Mouse (Mus musculus) intestine, embryonic 16.5 days (tissue): ENCODE results near the gene Tcp10c. TPM values are rescaled to one million over a fixed set of nuclear protein-coding genes. Genes with fewer than 3 reads are reported as not detected.
"Not testable (repeated sequence)": the region's sequence is repeated elsewhere in the genome, so short reads cannot be mapped to it uniquely, and the experiment has no call there.

ENCODE experiments used
- ATAC-seq: fragments of 200-750 bp; cut with Nextera tagmentation; 2 replicates; pipeline ENCODE4 v1.8.0; 2017; ENCODE audit warnings: moderate TSS enrichment, moderate library complexity
- H3K27ac ChIP-seq: fragments of 300-500 bp; sonication (generic); 2 replicates; pipeline ENCODE4 v1.5.1; 2014; ENCODE audit warnings: mild to moderate bottlenecking, low read length
- H3K27me3 ChIP-seq: fragments of 300-500 bp; sonication (generic); replicated peaks from 2 replicates; pipeline ENCODE4 v1.6.1; 2014; ENCODE audit warnings: low read length, control low read depth, mixed read lengths; ENCODE audit not compliant: control insufficient read depth, insufficient read depth
- H3K36me3 ChIP-seq: fragments of 300-500 bp; sonication (generic); 2 replicates; pipeline ENCODE4 v1.6.1; 2014; ENCODE audit warnings: low read length, control low read depth; ENCODE audit not compliant: control insufficient read depth, insufficient read depth
- H3K4me1 ChIP-seq: fragments of 300-500 bp; sonication (generic); 2 replicates; pipeline ENCODE4 v1.6.1; 2014; ENCODE audit warnings: low read length, control low read depth, mixed read lengths; ENCODE audit not compliant: control insufficient read depth, insufficient read depth
- H3K4me2 ChIP-seq: fragments of 300-500 bp; sonication (generic); 2 replicates; pipeline ENCODE4 v1.6.1; 2014; ENCODE audit warnings: low read depth, low read length, control low read depth
- H3K4me3 ChIP-seq: fragments of 300-500 bp; sonication (generic); 2 replicates; pipeline ENCODE4 v1.5.1; 2014; ENCODE audit warnings: mild to moderate bottlenecking, low read length
- H3K9ac ChIP-seq: fragments of 300-500 bp; sonication (generic); 2 replicates; pipeline ENCODE4 v1.6.1; 2014; ENCODE audit warnings: low read depth, low read length
- H3K9me3 ChIP-seq: fragments of 300-500 bp; sonication (generic); 2 replicates; pipeline ENCODE4 v1.6.1; 2016; ENCODE audit warnings: low read length, control low read depth; ENCODE audit not compliant: control insufficient read depth
- WGBS: fragments of 180-500 bp; shearing (Covaris S2); extraction: QIAGEN DNeasy Blood & Tissue Kit; methylation state at CpG from one replicate; pipeline ENCODE4 v1.1.7; 2014; 5-methylcytosine and 5-hydroxymethylcytosine counted together
- polyA plus RNA-seq: library from polyadenylated mRNA; unstranded; fragments of >200 nt; fragmentation: Nextera tagmentation; extraction: Ambion mirVana; gene quantifications from 2 replicates; pipeline ENCODE4 v1.2.1, GENCODE M21; 2015

The Tcp10c gene
- polyA plus RNA-seq, 1 experiment from 2014 or later, result not detected

- H3K27me3 ChIP-seq, H3K9ac ChIP-seq, H3K4me1 ChIP-seq, H3K4me2 ChIP-seq, H3K4me3 ChIP-seq, ATAC-seq, H3K36me3 ChIP-seq, H3K27ac ChIP-seq, H3K9me3 ChIP-seq: not testable (repeated sequence)
- WGBS, result 79% methylated on average over 3 of the region's 6 CpGs
Observed at GRCm38 (mm10) chr17:13370746-13371145, 16.4 kb downstream of the Tcp10c start.

- 84% methylated on average over 3 of the region's 3 CpGs for WGBS
Observed at GRCm38 (mm10) chr17:13378341-13378740, 24.0 kb downstream of the Tcp10c start.

GRCm38 (mm10) chr17:13379951-13380615, 25.7 kb downstream of the Tcp10c start:
- not testable (repeated sequence) for H3K4me1 ChIP-seq, H3K4me2 ChIP-seq, H3K36me3 ChIP-seq, H3K27ac ChIP-seq, H3K27me3 ChIP-seq, ATAC-seq, H3K9ac ChIP-seq, H3K4me3 ChIP-seq, H3K9me3 ChIP-seq
- WGBS, result 75% methylated on average over 5 of the region's 7 CpGs

More at GRCm38 (mm10) chr17:13378341-13378740, 24.0 kb downstream of the Tcp10c start:
- not testable (repeated sequence) for H3K27me3 ChIP-seq, H3K4me2 ChIP-seq, ATAC-seq, H3K9me3 ChIP-seq, H3K36me3 ChIP-seq, H3K27ac ChIP-seq, H3K4me1 ChIP-seq, H3K9ac ChIP-seq, H3K4me3 ChIP-seq

- H3K4me1 ChIP-seq, H3K27me3 ChIP-seq, H3K36me3 ChIP-seq, H3K9ac ChIP-seq, H3K27ac ChIP-seq, H3K4me3 ChIP-seq, ATAC-seq, H3K9me3 ChIP-seq, H3K4me2 ChIP-seq: not testable (repeated sequence)
- WGBS, result 94% methylated on average over 2 of the region's 2 CpGs
Observed at GRCm38 (mm10) chr17:13381286-13381685, 26.9 kb downstream of the Tcp10c start.

- ATAC-seq, H3K27me3 ChIP-seq, H3K4me1 ChIP-seq, H3K9me3 ChIP-seq, H3K9ac ChIP-seq, H3K27ac ChIP-seq, H3K4me2 ChIP-seq, H3K36me3 ChIP-seq, H3K4me3 ChIP-seq: not testable (repeated sequence)
- no CpG with 5 or more reads among the region's 4 CpGs for WGBS
Observed at GRCm38 (mm10) chr17:13391020-13391419, 36.6 kb downstream of the Tcp10c start.

GRCm38 (mm10) chr17:13399961-13400360, 45.6 kb downstream of the Tcp10c start:
- not testable (repeated sequence) for H3K36me3 ChIP-seq, ATAC-seq, H3K4me3 ChIP-seq, H3K4me2 ChIP-seq, H3K4me1 ChIP-seq, H3K27ac ChIP-seq, H3K9ac ChIP-seq, H3K9me3 ChIP-seq, H3K27me3 ChIP-seq
- WGBS, result 84% methylated on average over 4 of the region's 5 CpGs

GRCm38 (mm10) chr17:13402118-13402517, 47.7 kb downstream of the Tcp10c start:
- H3K9ac ChIP-seq, H3K36me3 ChIP-seq, H3K27me3 ChIP-seq, H3K4me2 ChIP-seq, H3K4me3 ChIP-seq, H3K27ac ChIP-seq, H3K4me1 ChIP-seq, H3K9me3 ChIP-seq: not testable (repeated sequence)
- 0 out of 2 replicates have a peak, but pooled peaks have one; percentile 36 for ATAC-seq

- WGBS, result 85% methylated on average over 5 of the region's 5 CpGs
- not testable (repeated sequence) for H3K4me2 ChIP-seq, ATAC-seq, H3K27me3 ChIP-seq, H3K27ac ChIP-seq, H3K36me3 ChIP-seq, H3K4me1 ChIP-seq, H3K9ac ChIP-seq, H3K9me3 ChIP-seq, H3K4me3 ChIP-seq
Observed at GRCm38 (mm10) chr17:13403527-13404131, 49.3 kb downstream of the Tcp10c start.

GRCm38 (mm10) chr17:13406023-13406422, 51.7 kb downstream of the Tcp10c start:
- H3K27me3 ChIP-seq, H3K9ac ChIP-seq, H3K4me3 ChIP-seq, H3K4me1 ChIP-seq, H3K27ac ChIP-seq, H3K4me2 ChIP-seq, ATAC-seq, H3K9me3 ChIP-seq, H3K36me3 ChIP-seq: not testable (repeated sequence)
- WGBS, result 85% methylated on average over 3 of the region's 3 CpGs

- not testable (repeated sequence) for ATAC-seq, H3K27me3 ChIP-seq, H3K9ac ChIP-seq, H3K4me2 ChIP-seq, H3K27ac ChIP-seq, H3K9me3 ChIP-seq, H3K4me1 ChIP-seq, H3K36me3 ChIP-seq, H3K4me3 ChIP-seq
- 87% methylated on average over 5 of the region's 6 CpGs for WGBS
Observed at GRCm38 (mm10) chr17:13406701-13407100, 52.3 kb downstream of the Tcp10c start.
